ENCODE assay signal across 10 mouse cellular contexts in genomic region chr9:30533780-30534343, GRCm38 (mm10).
A peak's percentile ranks its signal among the peaks of the same experiment; 100 is the strongest.
DNase-seq lines count a peak whose midpoint lies in the region; ATAC-seq and TF ChIP-seq lines count a peak whose summit lies in the region.
"Had no signal": no experiment of that assay in that cellular context is flagged by ENCODE, and none has a peak within 500 bp of the region (broad histone marks: within the 10 kb centered on the region; RNA-seq: fewer than 3 reads in every experiment).

No protein-coding gene starts in this region.

- TF ChIP-seq POLR2A in lung, adult 2 months (IDR thresholded peaks at IDR 0.05; ENCODE audit: borderline replicate concordance, extremely low read depth, low read depth, low read length): no peak

- no peak overlapping the region for H3K4me2 ChIP-seq in forebrain, embryonic 11.5 days (ENCODE audit: low read depth, low read length, severe bottlenecking)
- 0 out of 2 replicates have a peak overlapping the region, but pooled peaks have one; percentile 13 for H3K4me2 ChIP-seq in neural tube, embryonic 15.5 days
- H3K4me2 ChIP-seq: liver, embryonic 12.5 days had no signal

- H3K9me3 ChIP-seq in forebrain, embryonic 11.5 days (ENCODE audit: control insufficient read depth, low read length): no peaks in the 10 kb centered on the region
- no peaks in the 10 kb centered on the region for H3K9me3 ChIP-seq in neural tube, embryonic 15.5 days (replicated peaks)
- H3K9me3 ChIP-seq: liver, embryonic 12.5 days had no signal

- H3K36me3 ChIP-seq in forebrain, embryonic 11.5 days (ENCODE audit: control insufficient read depth, insufficient read depth, low read length): no peaks in the 10 kb centered on the region
- H3K36me3 ChIP-seq in neural tube, embryonic 15.5 days: no peaks in the 10 kb centered on the region
- H3K36me3 ChIP-seq: liver, embryonic 12.5 days had no signal

- H3K27me3 ChIP-seq in forebrain, embryonic 11.5 days (ENCODE audit: control insufficient read depth, insufficient read depth, low read length): no peaks in the 10 kb centered on the region
- H3K27me3 ChIP-seq in neural tube, embryonic 15.5 days (replicated peaks): no peaks in the 10 kb centered on the region
- H3K27me3 ChIP-seq: liver, embryonic 12.5 days had no signal

- peak; percentile 30 to 67 for DNase-seq in left cerebral cortex, postnatal 14 days (ENCODE audit: low spot score in 2 of 2)
- DNase-seq in left cerebral cortex, adult 11 months (ENCODE audit: low spot score): no peak
- DNase-seq in forebrain, embryonic 11.5 days (ENCODE audit: low spot score): no peak
- DNase-seq in layer of hippocampus, adult 2 months (ENCODE audit: low spot score in 2 of 2): peak; percentile 19 to 44
- DNase-seq in spleen, postnatal 14 days (ENCODE audit: low spot score in 2 of 2): no peak
- DNase-seq in cerebellum, adult 9-10 months: no peak
- no peak for DNase-seq in lung, adult 2 months
- DNase-seq: lung, postnatal 4 days had no signal

- peak; percentile 60 for ATAC-seq in forebrain, embryonic 11.5 days (replicated peaks; ENCODE audit: low FRiP score)
- peak; percentile 88 for ATAC-seq in neural tube, embryonic 15.5 days (ENCODE audit: low FRiP score)
- ATAC-seq: liver, embryonic 12.5 days had no signal

- 70% methylated on average over 11 of the region's 11 CpGs for WGBS in forebrain, embryonic 11.5 days
- WGBS in neural tube, embryonic 15.5 days: 27% methylated on average over 11 of the region's 11 CpGs
- 79% methylated on average over 11 of the region's 11 CpGs for WGBS in lung, adult 2 months

- TF ChIP-seq CTCF in layer of hippocampus, adult 2 months (conservative IDR thresholded peaks at IDR 0.05): no peak
- TF ChIP-seq CTCF in lung, adult 2 months (IDR thresholded peaks at IDR 0.05; ENCODE audit: insufficient read depth, low read length): no peak

- H3K27ac ChIP-seq in forebrain, embryonic 11.5 days (ENCODE audit: low read depth, low read length): no peak overlapping the region
- peak overlapping the region; percentile 55; the same call in 1 of the 2 replicates for H3K27ac ChIP-seq in layer of hippocampus, adult 2 months
- H3K27ac ChIP-seq in neural tube, embryonic 15.5 days (replicated peaks): peak overlapping the region; percentile 70
- H3K27ac ChIP-seq: liver, embryonic 12.5 days had no signal

- H3K4me1 ChIP-seq in forebrain, embryonic 11.5 days (replicated peaks; ENCODE audit: control insufficient read depth, insufficient read depth, low read length): no peaks in the 10 kb centered on the region
- peaks cover 18% of the 10 kb centered on the region for H3K4me1 ChIP-seq in neural tube, embryonic 15.5 days
- no peaks in the 10 kb centered on the region for H3K4me1 ChIP-seq in lung, adult 2 months (ENCODE audit: control insufficient read depth, insufficient read depth, low read length)
- H3K4me1 ChIP-seq: liver, embryonic 12.5 days had no signal

- intact Hi-C loops in left cerebral cortex, postnatal 14 days (cut with DNase I): no loop called here

- no peak overlapping the region for H3K4me3 ChIP-seq in forebrain, embryonic 11.5 days (ENCODE audit: low read depth, low read length)
- H3K4me3 ChIP-seq in layer of hippocampus, adult 2 months: no peak overlapping the region
- no peak overlapping the region for H3K4me3 ChIP-seq in neural tube, embryonic 15.5 days (replicated peaks)
- H3K4me3 ChIP-seq in lung, adult 2 months (replicated peaks; ENCODE audit: extremely low read depth, low read depth, low read length): no peak overlapping the region
- H3K4me3 ChIP-seq: liver, embryonic 12.5 days had no signal

- H3K9ac ChIP-seq in forebrain, embryonic 11.5 days (ENCODE audit: low read length): no peak overlapping the region
- no peak overlapping the region for H3K9ac ChIP-seq in neural tube, embryonic 15.5 days (replicated peaks)
- H3K9ac ChIP-seq: liver, embryonic 12.5 days had no signal

Comparison
In these comparisons a context has a peak if more than half of its experiments do, and no peak if none do; other contexts are left out.
1. DNase-seq: peak in left cerebral cortex, postnatal 14 days (2 of 2) and layer of hippocampus, adult 2 months (2 of 2); none in left cerebral cortex, adult 11 months (single experiment), forebrain, embryonic 11.5 days (single experiment), spleen, postnatal 14 days (0 of 2), cerebellum, adult 9-10 months (single experiment) and lung, adult 2 months (single experiment).